Mouse (Mus musculus) hindbrain, embryonic 14.5 days (tissue): ENCODE measurements around the gene Gm49387. TPM values are rescaled to one million over a fixed set of nuclear protein-coding genes. Genes with fewer than 3 reads are reported as not detected.

ENCODE experiments used
- ATAC-seq: fragments of 200-750 bp; cut with Nextera tagmentation; 2 replicates; pipeline ENCODE4 v1.8.0; 2017; ENCODE audit warnings: moderate number of reproducible peaks, mild to moderate bottlenecking, moderate TSS enrichment, moderate library complexity; ENCODE audit not compliant: low FRiP score
- DNase-seq: peaks from one replicate; pipeline ENCODE4 v3.0.0-alpha.2; 2015; ENCODE audit warnings: low spot score
- H3K27ac ChIP-seq: fragments of 300-500 bp; sonication (generic); 2 replicates; pipeline ENCODE4 v1.5.1; 2014; ENCODE audit warnings: mild to moderate bottlenecking, moderate library complexity
- H3K27me3 ChIP-seq: fragments of 300-500 bp; sonication (generic); 2 replicates; pipeline ENCODE4 v1.6.1; 2014; ENCODE audit warnings: mild to moderate bottlenecking, low read length, mixed read lengths; ENCODE audit not compliant: control insufficient read depth, insufficient read depth
- H3K36me3 ChIP-seq: fragments of 300-500 bp; sonication (generic); replicated peaks from 2 replicates; pipeline ENCODE4 v1.6.1; 2014; ENCODE audit not compliant: control insufficient read depth, insufficient read depth
- H3K4me1 ChIP-seq: fragments of 300-500 bp; sonication (generic); replicated peaks from 2 replicates; pipeline ENCODE4 v1.6.1; 2014; ENCODE audit warnings: antibody characterized with exemption, low read length, mixed read lengths; ENCODE audit not compliant: control insufficient read depth, insufficient read depth
- H3K4me2 ChIP-seq: fragments of 300-500 bp; sonication (generic); replicated peaks from 2 replicates; pipeline ENCODE4 v1.6.1; 2014; ENCODE audit warnings: mild to moderate bottlenecking, moderate library complexity
- H3K4me3 ChIP-seq: fragments of 300-500 bp; sonication (generic); replicated peaks from 2 replicates; pipeline ENCODE4 v1.5.1; 2014; ENCODE audit warnings: mild to moderate bottlenecking, low read length
- H3K9ac ChIP-seq: fragments of 300-500 bp; sonication (generic); 2 replicates; pipeline ENCODE4 v1.6.1; 2014
- H3K9me3 ChIP-seq: fragments of 300-500 bp; sonication (generic); 2 replicates; pipeline ENCODE4 v1.6.1; 2016; ENCODE audit warnings: low read length; ENCODE audit not compliant: control insufficient read depth
- WGBS: fragments of 180-500 bp; shearing (Covaris S2); extraction: QIAGEN DNeasy Blood & Tissue Kit; methylation state at CpG from one replicate; pipeline ENCODE4 v1.1.7; 2014; 5-methylcytosine and 5-hydroxymethylcytosine counted together
- polyA plus RNA-seq: library from polyadenylated mRNA; unstranded; fragments of >200 nt; fragmentation: Nextera tagmentation; extraction: Ambion mirVana; gene quantifications from 2 replicates; pipeline ENCODE4 v1.2.1, GENCODE M21; 2014

The Gm49387 gene
- polyA plus RNA-seq, 1 experiment from 2014 or later = not detected

DNA sequence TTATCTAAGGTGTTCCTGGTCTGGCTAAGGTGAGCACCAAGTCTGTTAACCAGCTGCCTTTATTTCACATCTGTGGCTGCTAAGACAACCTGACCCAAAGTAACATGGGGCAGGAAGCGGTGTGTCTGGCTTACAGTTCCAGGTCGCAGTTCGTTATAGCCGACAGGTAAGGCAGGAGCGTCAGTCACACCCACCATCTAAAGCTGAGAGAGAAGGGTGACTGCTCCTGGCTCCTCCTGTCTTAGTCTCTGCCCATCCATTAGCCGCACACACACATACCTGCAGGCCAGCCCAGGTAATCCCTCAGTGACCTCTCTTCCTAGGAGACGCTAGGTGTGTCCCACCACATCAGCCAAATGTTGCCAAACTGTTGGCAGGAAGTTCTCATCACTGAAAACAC is 15.7 kb upstream of the Gm49387 start:
- H3K9ac ChIP-seq = no peak overlapping the region
- H3K27ac ChIP-seq = no peak overlapping the region
- DNase-seq = no peak
- no peaks in the 10 kb centered on the region for H3K27me3 ChIP-seq
- 83% methylated on average over 7 of the region's 7 CpGs for WGBS
- no peaks in the 10 kb centered on the region for H3K9me3 ChIP-seq
- H3K4me3 ChIP-seq = no peak overlapping the region
- H3K4me2 ChIP-seq = no peak overlapping the region
- H3K36me3 ChIP-seq = no peaks in the 10 kb centered on the region
- no peak for ATAC-seq
- peaks cover 21% of the 10 kb centered on the region for H3K4me1 ChIP-seq

DNA sequence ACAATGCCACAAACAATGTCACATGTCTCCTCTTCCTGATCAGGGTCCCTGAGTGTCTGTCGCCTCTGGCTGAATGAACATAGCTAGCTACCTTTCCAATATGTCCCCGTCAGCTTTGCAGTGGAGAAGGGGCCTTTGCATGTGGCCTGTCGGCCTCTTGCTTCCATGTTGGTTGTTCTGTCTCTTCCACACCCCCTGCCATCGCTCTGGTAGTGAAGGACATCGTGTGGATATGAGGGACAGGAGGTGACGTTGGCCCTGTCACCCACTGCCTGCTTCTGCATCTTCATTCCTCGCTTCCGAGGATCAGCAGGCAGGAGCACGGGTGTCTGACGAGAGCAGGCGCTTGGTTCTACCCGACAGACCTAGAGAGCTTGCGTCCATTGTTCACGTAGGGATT is 14.7 kb upstream of the Gm49387 start:
- H3K27ac ChIP-seq = no peak overlapping the region
- no peak overlapping the region for H3K4me3 ChIP-seq
- no peak overlapping the region for H3K9ac ChIP-seq
- H3K4me2 ChIP-seq = no peak overlapping the region
- no peaks in the 10 kb centered on the region for H3K36me3 ChIP-seq
- 77% methylated on average over 14 of the region's 14 CpGs for WGBS
- no peaks in the 10 kb centered on the region for H3K27me3 ChIP-seq
- ATAC-seq (no peak), DNase-seq (no peak)
- H3K4me1 ChIP-seq = peaks cover 11% of the 10 kb centered on the region
- H3K9me3 ChIP-seq = no peaks in the 10 kb centered on the region

DNA sequence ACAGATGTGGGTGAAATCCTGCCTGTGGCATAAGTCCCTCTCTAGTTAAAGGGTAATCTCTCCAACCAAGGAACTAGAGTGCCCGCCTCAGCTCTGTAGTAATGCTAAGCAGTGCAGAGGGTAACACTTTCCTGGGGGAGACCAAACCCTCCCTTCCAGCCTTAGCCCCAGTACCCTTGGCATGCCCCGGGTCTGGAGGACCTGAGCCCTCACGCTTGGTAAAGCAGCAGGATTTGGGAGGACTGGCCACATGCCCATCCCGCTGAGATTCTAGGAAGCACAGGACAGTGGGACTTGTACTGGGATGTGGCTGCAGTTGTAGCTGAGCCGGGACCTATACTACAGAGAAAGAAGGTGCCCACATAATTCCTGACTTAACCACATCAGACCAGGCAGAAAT is 14.1 kb upstream of the Gm49387 start:
- H3K27ac ChIP-seq = no peak overlapping the region
- no peak overlapping the region for H3K4me2 ChIP-seq
- WGBS = 82% methylated on average over 5 of the region's 5 CpGs
- H3K27me3 ChIP-seq = no peaks in the 10 kb centered on the region
- H3K36me3 ChIP-seq = no peaks in the 10 kb centered on the region
- DNase-seq = no peak
- H3K4me3 ChIP-seq = no peak overlapping the region
- H3K9me3 ChIP-seq = no peaks in the 10 kb centered on the region
- ATAC-seq = no peak
- H3K9ac ChIP-seq = no peak overlapping the region
- H3K4me1 ChIP-seq = peaks cover 6% of the 10 kb centered on the region

DNA sequence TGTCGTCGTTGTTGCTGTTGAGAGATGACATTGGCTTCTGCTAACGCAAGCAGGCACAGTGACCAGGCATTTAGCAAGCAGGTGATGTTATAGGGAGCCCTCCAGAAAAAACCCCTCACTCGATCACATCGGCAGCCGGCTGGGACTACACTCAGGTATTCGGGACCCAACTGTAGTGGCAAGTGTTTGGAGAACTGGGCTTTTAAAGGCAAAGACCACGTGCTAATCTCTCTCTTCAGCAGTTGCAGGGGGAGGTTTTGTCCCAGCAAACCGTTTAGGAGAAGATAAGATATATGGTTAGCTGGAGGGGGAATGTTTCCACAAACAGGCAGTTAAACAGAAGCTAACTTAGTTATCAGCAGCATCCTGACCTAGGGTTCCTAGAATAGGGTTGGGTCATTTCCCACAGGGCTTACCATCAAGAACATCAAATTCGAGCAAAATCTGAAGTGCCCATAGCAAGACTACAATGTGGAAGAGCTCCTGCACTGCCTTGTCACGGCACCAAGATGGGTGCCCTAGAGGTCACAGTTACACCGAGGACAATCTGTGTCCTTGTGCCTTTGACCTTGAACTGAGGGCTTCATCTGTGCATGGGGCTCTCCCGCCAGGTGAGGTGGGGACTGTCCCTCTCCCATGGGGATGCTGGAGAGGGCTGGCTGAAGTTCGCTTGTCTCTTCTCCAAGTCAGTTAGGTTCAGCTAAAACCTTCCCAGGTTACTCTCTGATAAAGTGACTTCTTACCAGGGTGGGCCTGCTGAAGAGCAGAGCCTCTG is 12.6 kb upstream of the Gm49387 start:
- H3K36me3 ChIP-seq = no peaks in the 10 kb centered on the region
- ATAC-seq = no peak
- 89% methylated on average over 14 of the region's 14 CpGs for WGBS
- H3K9ac ChIP-seq = no peak overlapping the region
- no peak overlapping the region for H3K27ac ChIP-seq
- no peaks in the 10 kb centered on the region for H3K27me3 ChIP-seq
- DNase-seq = no peak
- H3K4me1 ChIP-seq = no peaks in the 10 kb centered on the region
- H3K9me3 ChIP-seq = no peaks in the 10 kb centered on the region
- no peak overlapping the region for H3K4me3 ChIP-seq
- no peak overlapping the region for H3K4me2 ChIP-seq

DNA sequence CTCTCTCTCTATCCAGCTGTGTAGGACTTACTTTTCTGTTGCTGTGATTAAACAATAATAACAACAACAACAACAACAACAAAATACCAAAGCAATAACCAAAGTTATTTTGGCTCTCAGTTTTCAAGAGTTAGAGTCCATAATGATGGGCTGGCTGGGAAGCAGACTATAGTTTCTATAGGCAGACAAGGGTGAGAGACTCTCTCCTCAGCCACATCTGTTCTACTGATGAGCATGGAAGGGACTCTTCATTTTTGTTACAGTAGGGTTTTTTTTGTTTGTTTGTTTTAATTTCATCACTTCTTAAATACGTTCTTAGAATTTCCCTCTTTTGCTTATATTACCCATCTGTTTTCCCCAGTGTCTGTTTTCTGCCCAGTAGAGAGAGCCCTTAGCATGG is 11.9 kb upstream of the Gm49387 start:
- Histone ChIP-seq H3K9me3 (no peaks in the 10 kb centered on the region), H3K27me3 (no peaks in the 10 kb centered on the region), H3K36me3 (no peaks in the 10 kb centered on the region), H3K4me2 (no peak overlapping the region), H3K4me1 (no peaks in the 10 kb centered on the region), H3K27ac (no peak overlapping the region), H3K4me3 (no peak overlapping the region), H3K9ac (no peak overlapping the region)
- WGBS = 83% methylated on average over 1 of the region's 1 CpGs
- ATAC-seq = no peak
- DNase-seq = no peak

DNA sequence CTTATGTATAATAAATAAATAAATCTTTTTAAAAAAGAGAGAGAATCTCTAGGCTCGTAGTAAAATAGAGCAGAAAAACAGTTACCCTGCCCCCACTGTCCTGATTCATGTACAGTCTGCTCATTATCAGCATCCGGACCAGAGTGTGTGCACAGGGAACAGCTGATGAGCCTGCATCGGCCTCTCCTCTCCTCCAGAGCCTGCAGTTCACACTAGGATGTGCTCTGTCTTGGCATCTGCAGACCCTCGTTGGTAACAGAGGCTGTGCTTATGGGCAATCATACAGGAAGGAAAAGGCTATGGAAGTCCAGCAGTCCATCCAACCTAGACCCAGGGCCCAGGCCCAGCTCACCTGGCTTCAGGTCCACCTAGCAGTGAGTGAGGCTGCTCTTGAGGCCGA is 11.4 kb upstream of the Gm49387 start:
- H3K4me1 ChIP-seq = no peaks in the 10 kb centered on the region
- no peak overlapping the region for H3K4me3 ChIP-seq
- ATAC-seq (no peak), DNase-seq (no peak)
- H3K9me3 ChIP-seq = no peaks in the 10 kb centered on the region
- no peak overlapping the region for H3K4me2 ChIP-seq
- H3K36me3 ChIP-seq = no peaks in the 10 kb centered on the region
- no peak overlapping the region for H3K9ac ChIP-seq
- no peak overlapping the region for H3K27ac ChIP-seq
- H3K27me3 ChIP-seq = no peaks in the 10 kb centered on the region
- WGBS = 78% methylated on average over 5 of the region's 5 CpGs

DNA sequence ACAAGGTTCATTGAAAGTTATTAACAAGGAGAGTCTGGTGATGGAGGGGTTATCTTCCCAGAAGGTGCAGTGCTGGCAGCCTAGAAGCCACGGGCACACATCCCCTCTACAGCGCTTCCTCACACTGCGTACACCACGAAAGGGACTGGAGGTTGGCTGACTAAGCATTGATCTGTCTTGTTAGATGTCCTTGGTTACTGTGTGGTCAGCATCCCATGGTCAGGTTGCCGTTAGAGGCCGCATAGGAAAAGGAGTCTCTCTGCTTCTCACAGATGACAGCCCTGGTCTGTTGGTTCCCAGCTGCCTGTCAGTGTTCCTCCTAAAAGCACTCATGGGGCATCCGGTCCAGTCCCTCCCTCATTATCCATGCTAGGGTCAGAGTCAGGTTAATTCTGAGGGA is 10.5 kb upstream of the Gm49387 start:
- Histone ChIP-seq H3K9ac (no peak overlapping the region), H3K9me3 (no peaks in the 10 kb centered on the region), H3K27me3 (no peaks in the 10 kb centered on the region), H3K27ac (no peak overlapping the region), H3K4me3 (no peak overlapping the region), H3K36me3 (no peaks in the 10 kb centered on the region), H3K4me1 (no peaks in the 10 kb centered on the region), H3K4me2 (no peak overlapping the region)
- ATAC-seq = no peak
- WGBS = 88% methylated on average over 7 of the region's 7 CpGs
- no peak for DNase-seq

- Histone ChIP-seq H3K4me1 (no peaks in the 10 kb centered on the region), H3K27me3 (no peaks in the 10 kb centered on the region), H3K4me2 (no peak overlapping the region), H3K4me3 (no peak overlapping the region), H3K9ac (no peak overlapping the region), H3K9me3 (no peaks in the 10 kb centered on the region), H3K27ac (no peak overlapping the region), H3K36me3 (no peaks in the 10 kb centered on the region)
- ATAC-seq = no peak
- 97% methylated on average over 3 of the region's 3 CpGs for WGBS
- DNase-seq = no peak
Measured at GRCm38 (mm10) chr14:31650347-31650746, 9.7 kb upstream of the Gm49387 start.

GRCm38 (mm10) chr14:31647991-31648390 is 7.3 kb upstream of the Gm49387 start:
- Histone ChIP-seq H3K9ac (no peak overlapping the region), H3K27me3 (no peaks in the 10 kb centered on the region), H3K27ac (no peak overlapping the region), H3K4me2 (no peak overlapping the region), H3K4me1 (no peaks in the 10 kb centered on the region), H3K4me3 (no peak overlapping the region), H3K9me3 (no peaks in the 10 kb centered on the region), H3K36me3 (no peaks in the 10 kb centered on the region)
- ATAC-seq (no peak), DNase-seq (no peak)
- 89% methylated on average over 10 of the region's 10 CpGs for WGBS

DNA sequence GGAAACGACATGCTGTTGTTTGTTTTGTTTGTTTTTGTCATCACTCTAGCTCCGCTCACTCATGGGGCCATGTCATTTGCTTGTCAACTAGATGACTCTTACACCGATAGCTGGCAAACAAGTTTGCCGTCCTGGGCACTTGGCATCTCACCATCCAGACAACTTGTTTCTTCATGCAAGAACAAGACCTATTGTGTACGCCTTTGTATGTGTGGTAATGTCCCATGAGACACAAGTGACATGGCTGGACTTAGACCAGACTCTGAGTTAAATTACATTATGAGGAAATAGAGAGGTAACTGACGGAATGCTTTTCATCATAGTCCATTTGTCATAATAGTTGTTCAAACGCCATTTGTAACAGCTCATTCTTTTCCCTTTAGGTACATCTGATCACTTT is 5.2 kb upstream of the Gm49387 start:
- peaks cover 7% of the 10 kb centered on the region; the same call in 1 of the 2 replicates for H3K4me1 ChIP-seq
- no peak for ATAC-seq
- no peaks in the 10 kb centered on the region for H3K36me3 ChIP-seq
- H3K4me2 ChIP-seq = no peak overlapping the region
- H3K9ac ChIP-seq = no peak overlapping the region
- H3K27me3 ChIP-seq = no peaks in the 10 kb centered on the region
- no peak overlapping the region for H3K27ac ChIP-seq
- no peak for DNase-seq
- no peaks in the 10 kb centered on the region for H3K9me3 ChIP-seq
- 87% methylated on average over 7 of the region's 7 CpGs for whole genome bisulfite sequencing
- H3K4me3 ChIP-seq = no peak overlapping the region
